23 mouse cellular contexts compared by ENCODE assay signal in the genomic region with DNA sequence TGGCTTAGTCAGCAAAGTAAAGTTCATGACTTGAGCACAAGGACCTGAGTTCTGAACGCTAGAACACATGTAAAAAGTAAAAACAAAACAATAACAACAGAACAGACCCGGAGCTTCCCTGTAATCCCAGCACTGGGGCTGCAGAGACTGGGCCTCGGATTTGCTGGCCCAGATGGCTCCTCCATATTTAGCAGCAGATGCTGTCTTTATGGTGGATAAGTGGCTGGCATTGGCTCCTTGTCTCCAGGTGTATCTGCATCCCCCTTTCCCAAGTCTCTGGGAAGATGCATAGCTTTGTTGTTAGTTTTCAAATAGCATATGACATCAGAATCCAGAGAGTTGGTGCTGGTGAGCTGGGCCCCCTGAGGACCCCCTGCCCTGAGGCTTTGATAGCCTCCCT. TPM values are rescaled to one million over a fixed set of nuclear protein-coding genes. Genes with fewer than 3 reads are reported as not detected.
DNase-seq lines count a peak whose midpoint lies in the region; ATAC-seq and TF ChIP-seq lines count a peak whose summit lies in the region.
"Had no signal": no experiment of that assay in that cellular context is flagged by ENCODE, and none has a peak within 500 bp of the region (broad histone marks: within the 10 kb centered on the region; RNA-seq: fewer than 3 reads in every experiment).

No protein-coding gene starts in this region.

- H3K4me3 ChIP-seq in forebrain, embryonic 16.5 days (replicated peaks; ENCODE audit: low read length): no peak overlapping the region
- H3K4me3 ChIP-seq in forebrain, embryonic 14.5 days (ENCODE audit: low read depth, low read length): no peak overlapping the region
- H3K4me3 ChIP-seq: embryonic facial prominence, embryonic 10.5 days; embryonic facial prominence, embryonic 12.5 days; forebrain, embryonic 12.5 days had no signal

- no peak for TF ChIP-seq CTCF in brain, embryonic 14.5 days (IDR thresholded peaks at IDR 0.05; ENCODE audit: borderline replicate concordance, extremely low read depth, insufficient read depth, insufficient read length)

- WGBS in forebrain, embryonic 16.5 days: 50% methylated on average over 3 of the region's 3 CpGs
- WGBS in forebrain, embryonic 14.5 days: 69% methylated on average over 3 of the region's 3 CpGs

- no peak for ATAC-seq in cerebellum, adult (ENCODE audit: insufficient number of reproducible peaks, low FRiP score, low TSS enrichment)
- ATAC-seq in forebrain, embryonic 16.5 days: 0 out of 2 replicates have a peak, but pooled peaks have one; percentile 19
- no peak for ATAC-seq in forebrain, embryonic 14.5 days
- ATAC-seq: CD4-positive, CD25-positive, alpha-beta regulatory T cell, adult 4 months; forebrain, postnatal 0 days had no signal

- no peak for TF ChIP-seq POLR2A in brain, embryonic 14.5 days (IDR thresholded peaks at IDR 0.05; ENCODE audit: borderline replicate concordance, extremely low read depth, insufficient read depth, insufficient read length, poor library complexity, severe bottlenecking)

- H3K9me3 ChIP-seq in forebrain, embryonic 16.5 days (ENCODE audit: control insufficient read depth, low read length): no peaks in the 10 kb centered on the region
- no peaks in the 10 kb centered on the region for H3K9me3 ChIP-seq in forebrain, embryonic 14.5 days (replicated peaks; ENCODE audit: control insufficient read depth, low read length)
- H3K9me3 ChIP-seq: embryonic facial prominence, embryonic 10.5 days; embryonic facial prominence, embryonic 12.5 days; forebrain, embryonic 12.5 days had no signal

- H3K36me3 ChIP-seq in forebrain, embryonic 16.5 days (ENCODE audit: control insufficient read depth, insufficient read depth): no peaks in the 10 kb centered on the region
- no peaks in the 10 kb centered on the region; the same call in 1 of the 2 replicates for H3K36me3 ChIP-seq in forebrain, embryonic 14.5 days (ENCODE audit: control insufficient read depth, insufficient read depth, low read length)
- H3K36me3 ChIP-seq: forebrain, embryonic 12.5 days had no signal

- H3K27me3 ChIP-seq in forebrain, embryonic 16.5 days (replicated peaks; ENCODE audit: control insufficient read depth, insufficient read depth, low read length): no peaks in the 10 kb centered on the region
- no peaks in the 10 kb centered on the region for H3K27me3 ChIP-seq in forebrain, embryonic 14.5 days (replicated peaks; ENCODE audit: control insufficient read depth, insufficient read depth, low read length)
- H3K27me3 ChIP-seq: CH12.LX; embryonic facial prominence, embryonic 12.5 days; forebrain, embryonic 12.5 days had no signal

- H3K4me2 ChIP-seq in forebrain, embryonic 16.5 days (ENCODE audit: low read length): no peak overlapping the region
- no peak overlapping the region for H3K4me2 ChIP-seq in forebrain, embryonic 14.5 days (ENCODE audit: low read length)
- H3K4me2 ChIP-seq: embryonic facial prominence, embryonic 12.5 days; forebrain, embryonic 12.5 days had no signal

- no peak overlapping the region; the same call in 1 of the 2 replicates for H3K27ac ChIP-seq in forebrain, embryonic 16.5 days (ENCODE audit: low read length)
- no peak overlapping the region for H3K27ac ChIP-seq in forebrain, embryonic 14.5 days (ENCODE audit: low read depth, low read length)
- H3K27ac ChIP-seq: embryonic facial prominence, embryonic 10.5 days; embryonic facial prominence, embryonic 12.5 days; forebrain, embryonic 12.5 days had no signal

- H3K9ac ChIP-seq in forebrain, embryonic 16.5 days (replicated peaks; ENCODE audit: low read depth, low read length): no peak overlapping the region
- no peak overlapping the region for H3K9ac ChIP-seq in forebrain, embryonic 14.5 days (ENCODE audit: low read length)
- H3K9ac ChIP-seq: embryonic facial prominence, embryonic 12.5 days; forebrain, embryonic 12.5 days; forebrain, postnatal 0 days had no signal

- peak; percentile 47 to 62 for DNase-seq in cerebellum, postnatal 10 days
- no peak for DNase-seq in forebrain, embryonic 14.5 days (ENCODE audit: low spot score)
- peak; percentile 21 for DNase-seq in right cerebral cortex, postnatal 25 days
- DNase-seq in right cerebral cortex, adult 2 months (ENCODE audit: low spot score in 2 of 2): no peak
- peak; percentile 53 for DNase-seq in brain, embryonic 14.5 days (ENCODE audit: low read depth)
- no peak for DNase-seq in embryo, embryonic 11 days
- DNase-seq: adrenal gland, adult 2 months; adrenal gland, postnatal 10 days; adrenal gland, postnatal 25 days; B cell, adult 2 months; cerebellum, adult 11-12 months; cerebellum, adult 2 months; cerebellum, adult 9-10 months; cerebellum, postnatal 14 days; cerebellum, postnatal 36 days; forebrain, postnatal 0 days had no signal

- H3K4me1 ChIP-seq in forebrain, embryonic 16.5 days (replicated peaks; ENCODE audit: control insufficient read depth, insufficient read depth, low read length): peaks cover 53% of the 10 kb centered on the region
- H3K4me1 ChIP-seq in forebrain, embryonic 14.5 days (ENCODE audit: control insufficient read depth, insufficient read depth, low read length): peaks cover 38% of the 10 kb centered on the region

RNA-seq across cellular contexts. Expression of gene Enoph1, which starts 6.3 kb away (rescaled TPM):
- 68.0 and 69.1 TPM in 2 replicates for polyA plus RNA-seq in forebrain, embryonic 16.5 days (2015; fragmentation: Nextera tagmentation; extraction: Ambion mirVana)
- 53.2 and 60.2 TPM in 2 replicates for polyA plus RNA-seq in forebrain, embryonic 14.5 days (2014; fragmentation: Nextera tagmentation; extraction: Ambion mirVana)
- 57.5 and 59.5 TPM in 2 replicates for polyA plus RNA-seq in brain, embryonic 14.5 days (2012; rRNA removed)

RNA-seq across cellular contexts. Expression of gene Hnrnpdl, which starts 6.6 kb away (rescaled TPM):
- 246 and 250 TPM in 2 replicates for polyA plus RNA-seq in forebrain, embryonic 16.5 days (2015; fragmentation: Nextera tagmentation; extraction: Ambion mirVana)
- polyA plus RNA-seq in forebrain, embryonic 14.5 days (2014; fragmentation: Nextera tagmentation; extraction: Ambion mirVana): 244 and 250 TPM in 2 replicates
- 454 and 560 TPM in 2 replicates for polyA plus RNA-seq in brain, embryonic 14.5 days (2012; rRNA removed)

Comparison
In these comparisons a context has a peak if more than half of its experiments do, and no peak if none do; other contexts are left out.
1. DNase-seq: peak in cerebellum, postnatal 10 days (2 of 2), right cerebral cortex, postnatal 25 days (single experiment) and brain, embryonic 14.5 days (single experiment); none in forebrain, embryonic 14.5 days (single experiment), right cerebral cortex, adult 2 months (0 of 2) and embryo, embryonic 11 days (single experiment).